Mouse (Mus musculus) thymus, postnatal 0 days (tissue): ENCODE measurements around the gene Smg6. TPM values are rescaled to one million over a fixed set of nuclear protein-coding genes. Genes with fewer than 3 reads are reported as not detected.

Experiments
- DNase-seq: peaks from one replicate; pipeline ENCODE4 v3.0.0-alpha.2; 2015; ENCODE audit warnings: low spot score
- polyA plus RNA-seq: library from polyadenylated mRNA; unstranded; fragments of >200 nt; fragmentation: Nextera tagmentation; extraction: Ambion mirVana; gene quantifications from 2 replicates; pipeline ENCODE4 v1.2.1, GENCODE M21; 2015

Smg6 gene
- polyA plus RNA-seq, 1 experiment from 2014 or later: 15.8 TPM

DNA sequence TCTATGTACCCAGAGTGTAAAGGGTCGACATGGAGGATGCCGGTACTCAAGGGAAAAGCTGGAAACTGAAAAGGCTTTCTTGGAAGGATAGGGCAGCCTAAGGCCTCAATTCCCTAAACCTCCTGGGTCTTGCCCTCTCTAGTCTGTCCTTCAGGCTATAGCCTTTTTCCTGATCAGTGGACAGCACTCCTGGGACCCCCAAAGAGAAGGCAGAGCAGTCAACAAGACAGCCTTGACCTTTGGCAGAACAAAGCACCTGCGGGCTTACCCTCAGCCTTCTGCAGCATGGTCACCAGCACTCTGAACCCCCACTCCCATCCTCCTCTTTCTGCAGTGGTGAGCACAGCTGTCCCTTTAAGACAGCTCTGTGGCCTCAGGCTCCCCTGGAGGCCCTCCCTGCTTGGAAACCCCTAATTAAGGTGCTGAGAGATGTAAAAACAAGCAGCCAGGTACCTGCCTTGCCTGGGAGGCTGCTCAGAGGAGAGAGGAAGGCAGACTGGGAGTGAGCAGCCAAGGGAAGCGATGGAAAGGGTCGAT, 265.4 kb downstream of the Smg6 start, which contains the start of gene Dph1:
TSS of gene Dph1 (minus strand) at position 337 of the 537 bp plus-strand sequence.
- no peak for DNase-seq

- DNase-seq: no peak
These were observed 266.2 kb downstream of the Smg6 start for GRCm38 (mm10) chr11:75191841-75192240.

DNA sequence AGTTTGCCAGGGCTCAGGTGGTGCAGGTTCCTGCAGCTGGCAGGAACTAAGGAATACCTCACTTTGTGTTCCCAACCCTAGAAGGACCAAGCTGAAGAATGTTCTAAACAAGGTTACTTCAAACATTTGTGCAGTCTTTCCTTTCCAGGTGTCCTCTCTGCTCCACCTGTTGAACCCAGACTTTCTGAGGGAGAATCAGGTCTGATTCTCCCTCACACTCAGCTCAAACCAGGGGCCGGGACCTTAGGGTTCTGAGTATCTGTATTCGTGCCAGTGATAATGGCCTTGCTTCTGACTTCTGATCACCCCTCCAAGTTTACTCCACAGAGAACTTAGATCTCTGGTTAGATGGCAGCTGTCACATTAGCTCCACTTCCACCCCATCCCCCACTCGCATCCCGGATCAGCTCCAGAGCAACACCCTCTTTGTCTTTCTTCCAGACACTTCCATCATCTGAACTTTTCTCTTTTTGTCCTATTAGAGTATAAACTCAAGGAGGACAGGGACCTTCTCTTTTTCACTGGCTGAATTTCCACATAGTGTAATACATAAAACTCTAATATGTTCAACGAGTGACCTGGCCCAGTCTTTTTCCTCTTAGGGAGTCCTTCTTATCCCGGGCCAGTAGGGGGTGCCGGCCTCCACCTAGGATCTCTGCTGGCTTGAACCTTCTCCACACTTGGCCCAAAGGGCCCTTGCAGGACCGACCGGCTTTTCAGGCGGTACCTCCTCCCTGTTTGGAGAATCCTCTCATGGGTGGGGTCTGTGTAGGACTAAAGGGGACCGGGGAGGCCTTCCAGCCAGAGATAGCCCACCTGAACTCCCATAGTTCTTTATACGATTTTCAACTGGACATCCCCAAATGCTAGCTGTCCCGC, 267.0 kb downstream of the Smg6 start:
- DNase-seq: peak; percentile 62

- peak; percentile 82 for DNase-seq
These were observed 267.8 kb downstream of the Smg6 start, which contains the start of gene Rtn4rl1 for GRCm38 (mm10) chr11:75193256-75194071. Gene Rtn4rl1 (plus strand): TSS chr11:75193783.

- no peak for DNase-seq
These were observed 268.7 kb downstream of the Smg6 start for GRCm38 (mm10) chr11:75194121-75194849.

GRCm38 (mm10) chr11:75194850-75195461, 269.3 kb downstream of the Smg6 start:
- DNase-seq: peak; percentile 75

DNA sequence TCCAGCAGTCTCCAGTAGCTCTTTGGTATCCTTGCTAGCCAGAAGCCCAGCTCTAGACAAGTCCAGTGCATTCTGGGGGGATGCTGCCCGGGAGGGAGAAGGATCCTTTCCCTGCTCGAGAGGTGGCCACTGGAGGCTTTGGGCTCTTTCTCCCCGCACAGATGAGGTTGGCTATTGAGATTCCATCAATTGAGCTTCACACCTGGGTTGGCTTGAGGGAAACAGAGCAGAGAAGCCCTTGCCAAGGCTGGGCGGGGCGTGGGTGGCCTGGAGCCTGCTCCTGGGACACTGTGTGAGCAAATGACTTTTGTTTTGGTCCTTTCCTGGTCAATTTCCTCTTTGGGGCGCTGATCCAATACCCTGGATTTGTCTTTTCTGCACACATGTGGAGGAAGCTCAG, 270.5 kb downstream of the Smg6 start:
- no peak for DNase-seq

- no peak for DNase-seq
These were observed 272.3 kb downstream of the Smg6 start for GRCm38 (mm10) chr11:75197956-75198355.

DNA sequence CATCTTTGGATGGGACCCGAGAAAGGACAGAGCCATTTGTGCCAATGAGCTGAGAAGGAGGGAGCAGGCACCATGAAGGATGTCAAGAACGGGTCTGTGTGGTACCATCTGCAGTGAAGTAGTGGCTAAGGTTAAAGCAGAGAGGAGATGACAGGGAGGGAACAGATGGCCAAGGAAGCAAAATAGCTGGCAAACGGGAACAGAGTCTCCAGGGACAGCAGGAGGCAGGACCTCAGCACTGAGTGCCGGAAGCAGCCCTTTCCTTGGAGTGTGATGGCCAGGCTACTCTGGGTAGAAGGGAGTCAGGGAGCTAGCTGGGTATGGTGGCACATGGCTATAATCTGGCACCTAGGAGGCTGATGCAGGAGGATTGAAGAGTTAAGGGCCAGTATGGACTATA, 273.2 kb downstream of the Smg6 start:
- no peak for DNase-seq

DNA sequence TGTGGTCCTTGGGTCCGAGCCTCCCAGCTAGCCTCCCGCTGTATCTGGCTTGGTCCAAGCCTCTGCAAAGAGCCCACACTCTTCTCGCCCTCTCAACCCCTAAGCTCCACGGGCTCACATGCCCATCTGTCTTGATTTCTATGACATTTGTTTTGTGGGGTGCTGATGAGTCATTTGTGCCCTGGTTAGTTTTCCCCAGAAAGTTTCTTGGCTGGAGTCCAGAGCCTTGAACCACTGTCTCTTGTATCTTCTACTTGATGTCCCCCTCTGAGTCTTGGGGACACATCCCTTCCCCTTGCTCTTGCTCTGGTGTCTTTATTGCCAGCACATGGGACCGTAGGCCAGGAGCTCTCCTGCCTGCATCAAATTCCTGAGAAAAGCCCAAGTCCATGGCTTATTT, 274.3 kb downstream of the Smg6 start:
- no peak for DNase-seq

- DNase-seq: no peak
These were observed 275.3 kb downstream of the Smg6 start for GRCm38 (mm10) chr11:75200935-75201334.

DNA sequence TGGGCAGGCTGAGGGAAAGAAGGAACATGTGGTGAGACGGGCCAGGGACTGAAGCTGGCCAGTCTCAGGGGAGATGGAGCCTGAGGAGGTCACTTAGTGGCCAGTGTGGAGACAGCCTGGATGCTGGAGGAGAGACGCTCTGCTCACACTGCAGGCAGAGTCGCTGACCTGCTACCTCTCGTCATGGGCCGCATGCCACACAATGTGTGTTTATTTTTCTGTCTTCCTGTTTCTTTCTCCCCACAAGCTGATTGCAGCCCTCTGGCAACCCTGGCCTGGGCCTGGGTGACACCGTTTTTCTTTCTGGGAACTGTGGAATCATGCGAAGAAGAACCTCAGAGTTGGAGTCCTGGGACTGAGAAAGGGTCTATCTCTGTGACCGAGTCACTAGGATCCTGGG, 276.1 kb downstream of the Smg6 start:
- no peak for DNase-seq

- DNase-seq: no peak
These were observed 278.3 kb downstream of the Smg6 start for GRCm38 (mm10) chr11:75203926-75204325.

DNA sequence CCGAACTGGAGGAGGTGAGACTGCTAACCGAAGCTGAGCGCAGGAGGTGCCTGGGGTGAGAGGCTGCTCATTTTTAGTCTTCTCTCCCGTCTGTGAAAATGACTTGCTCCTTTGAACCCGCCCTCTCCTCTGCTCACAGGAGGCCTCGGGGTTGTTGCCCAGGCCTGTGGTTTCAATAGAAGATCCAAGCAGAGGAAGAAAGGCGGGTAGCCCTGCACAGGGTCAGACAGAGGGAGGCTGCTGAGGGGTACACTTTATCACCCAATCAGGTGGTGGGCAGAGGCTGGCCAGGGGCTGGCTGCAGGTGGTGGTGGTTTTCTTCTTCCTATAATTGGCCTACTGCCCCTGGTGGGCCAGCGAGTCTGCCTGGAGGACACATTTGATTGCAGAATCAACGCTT, 278.8 kb downstream of the Smg6 start:
- DNase-seq: no peak

GRCm38 (mm10) chr11:75206347-75206746, 280.7 kb downstream of the Smg6 start:
- DNase-seq: no peak

GRCm38 (mm10) chr11:75209363-75209762, 283.7 kb downstream of the Smg6 start:
- DNase-seq: no peak

DNA sequence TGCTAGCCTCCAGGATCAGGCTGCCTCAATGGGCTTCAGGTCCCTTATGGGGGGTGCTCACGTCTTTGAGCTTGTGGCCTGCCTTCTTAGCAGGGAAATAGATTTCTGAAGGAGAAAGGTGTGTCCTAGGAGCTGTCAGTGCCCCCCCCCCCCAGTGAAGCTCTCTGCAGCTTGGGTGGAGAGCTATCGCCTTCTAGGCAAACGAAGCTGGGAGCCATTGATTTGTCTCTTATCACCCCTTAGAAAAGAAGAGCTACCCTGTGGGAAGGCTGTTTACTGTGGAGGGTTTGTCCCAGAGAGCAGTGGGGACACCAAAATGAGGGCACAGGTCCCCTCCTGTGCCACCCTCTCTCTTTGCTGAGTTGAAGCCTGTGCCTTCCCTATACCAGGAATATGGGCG, 284.5 kb downstream of the Smg6 start:
- no peak for DNase-seq

DNA sequence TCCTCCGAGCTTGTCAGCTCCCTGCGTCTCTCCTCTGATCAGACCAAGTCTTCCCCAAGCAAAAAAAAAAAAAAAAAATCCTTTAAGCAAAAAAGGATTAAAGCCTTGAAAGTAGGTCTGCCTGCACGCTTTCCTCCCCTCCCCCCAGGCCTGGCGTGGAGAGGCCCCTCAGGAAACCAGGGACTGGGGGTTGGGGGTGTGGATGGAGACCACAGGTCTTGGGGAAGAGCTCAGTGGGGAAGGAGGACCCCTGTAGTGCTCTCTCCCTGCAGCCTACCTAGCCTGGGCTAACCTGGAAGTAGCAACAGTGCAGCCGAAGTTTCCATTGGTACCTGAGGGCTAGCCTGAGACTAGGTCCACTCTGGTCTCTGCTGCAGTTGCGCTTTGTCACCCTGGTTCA, 285.1 kb downstream of the Smg6 start:
- DNase-seq: no peak

DNA sequence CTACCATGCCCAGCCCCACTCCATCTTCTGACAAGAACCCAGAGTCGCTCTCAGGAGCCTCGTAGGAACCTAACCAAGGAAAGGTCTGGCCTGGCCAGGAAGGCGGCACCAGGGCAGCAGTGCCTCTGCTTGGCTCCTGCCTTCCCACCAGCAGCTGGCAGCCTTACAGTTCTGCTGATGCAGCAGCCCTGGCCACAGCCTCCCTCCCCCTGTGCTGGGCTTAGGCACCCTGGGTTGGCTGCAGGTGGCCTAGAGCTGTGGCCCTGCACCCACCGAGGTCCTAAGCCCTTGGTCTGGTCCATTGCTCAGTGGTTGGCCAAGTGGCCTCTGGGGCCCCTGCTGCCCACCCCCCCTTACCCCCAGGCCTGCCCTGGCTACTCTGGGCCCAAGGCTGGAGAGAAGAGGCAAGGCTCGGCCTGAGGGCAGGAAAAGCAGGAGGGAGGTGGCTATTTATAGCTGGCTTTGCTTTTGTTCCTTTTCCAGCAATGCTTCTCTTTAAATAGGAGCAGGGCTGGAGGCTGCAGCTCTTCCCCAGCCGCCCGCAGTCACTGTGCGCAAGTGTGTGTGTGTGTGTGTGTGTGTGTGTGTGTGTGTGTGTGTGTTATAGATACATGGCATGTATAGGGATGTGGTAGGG, 286.5 kb downstream of the Smg6 start:
- DNase-seq: no peak

DNA sequence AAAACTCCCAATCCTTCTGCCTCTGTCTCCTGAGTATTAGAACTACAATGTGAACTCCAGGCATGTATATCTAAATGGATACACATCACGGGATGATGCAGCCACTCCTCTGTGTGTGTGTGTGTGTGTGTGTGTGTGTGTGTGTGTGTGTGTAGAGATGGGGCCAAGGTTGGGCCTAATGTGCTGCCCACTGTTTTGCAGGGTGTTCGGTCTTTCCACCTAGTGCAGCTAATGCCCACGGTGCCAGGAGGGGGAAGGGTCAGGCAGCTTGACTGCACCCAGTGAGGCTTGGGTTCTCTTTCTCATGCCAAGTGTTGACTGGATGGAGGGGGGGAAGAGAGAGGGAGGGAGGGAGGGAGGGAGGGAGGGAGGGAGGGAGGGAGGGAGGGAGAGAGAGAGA, 287.3 kb downstream of the Smg6 start:
- no peak for DNase-seq
